Mouse (Mus musculus): Measurements from ENCODE around the gene Galp. TPM values are rescaled to one million over a fixed set of nuclear protein-coding genes. Genes with fewer than 3 reads are reported as not detected.
"Not testable (repeated sequence)": the region's sequence is repeated elsewhere in the genome, so short reads cannot be mapped to it uniquely, and the experiment has no call there.

The Galp gene
- polyA plus RNA-seq, 1 experiment from 2014 or later, result not detected

GRCm38 (mm10) chr7:6221978-6222377 is 25.1 kb downstream of the Galp start, which contains the start of gene Zscan5b:
Gene Zscan5b (plus strand): TSS chr7:6222278.
- no peak for ATAC-seq (ENCODE audit: insufficient read depth, low FRiP score)
- no peak within 1 kb of the TSS for H3K4me3 ChIP-seq (replicated peaks; ENCODE audit: low read length)
- H3K27ac ChIP-seq (ENCODE audit: low read length), result no peak within 1 kb of the TSS
- H3K9ac ChIP-seq (ENCODE audit: low read length), result no peak within 1 kb of the TSS
- H3K4me1 ChIP-seq (ENCODE audit: control insufficient read depth, insufficient read depth, low read length), result no peaks in the 10 kb centered on the region
- WGBS, result 89% methylated on average over 12 of the region's 12 CpGs
- no peaks in the 10 kb centered on the region for H3K27me3 ChIP-seq (ENCODE audit: control insufficient read depth, insufficient read depth, low read length)
- no peak within 1 kb of the TSS for H3K4me2 ChIP-seq (ENCODE audit: low read depth, low read length)
- no peaks in the 10 kb centered on the region for H3K36me3 ChIP-seq (ENCODE audit: control insufficient read depth, insufficient read depth, low read length)
- no peaks in the 10 kb centered on the region for H3K9me3 ChIP-seq (replicated peaks; ENCODE audit: control insufficient read depth, low read length)

GRCm38 (mm10) chr7:6228491-6228890 is 31.6 kb downstream of the Galp start:
- H3K4me3 ChIP-seq (replicated peaks; ENCODE audit: low read length); H3K4me1 ChIP-seq (ENCODE audit: control insufficient read depth, insufficient read depth, low read length); H3K9ac ChIP-seq (ENCODE audit: low read length); H3K4me2 ChIP-seq (ENCODE audit: low read depth, low read length); ATAC-seq (ENCODE audit: insufficient read depth, low FRiP score); H3K27ac ChIP-seq (ENCODE audit: low read length); H3K9me3 ChIP-seq (replicated peaks; ENCODE audit: control insufficient read depth, low read length); H3K36me3 ChIP-seq (ENCODE audit: control insufficient read depth, insufficient read depth, low read length); H3K27me3 ChIP-seq (ENCODE audit: control insufficient read depth, insufficient read depth, low read length): not testable (repeated sequence)
- 51% methylated on average over 8 of the region's 8 CpGs for WGBS

- Histone ChIP-seq H3K36me3 (ENCODE audit: control insufficient read depth, insufficient read depth, low read length) (no peaks in the 10 kb centered on the region), H3K27ac (ENCODE audit: low read length) (no peak overlapping the region), H3K27me3 (ENCODE audit: control insufficient read depth, insufficient read depth, low read length) (no peaks in the 10 kb centered on the region), H3K9me3 (replicated peaks; ENCODE audit: control insufficient read depth, low read length) (no peaks in the 10 kb centered on the region), H3K4me1 (ENCODE audit: control insufficient read depth, insufficient read depth, low read length) (no peaks in the 10 kb centered on the region), H3K9ac (ENCODE audit: low read length) (no peak overlapping the region), H3K4me3 (replicated peaks; ENCODE audit: low read length) (no peak overlapping the region), H3K4me2 (ENCODE audit: low read depth, low read length) (no peak overlapping the region)
- ATAC-seq (ENCODE audit: insufficient read depth, low FRiP score), result no peak
- WGBS, result 41% methylated on average over 11 of the region's 11 CpGs
Observed at GRCm38 (mm10) chr7:6239787-6240186, 42.9 kb downstream of the Galp start.

GRCm38 (mm10) chr7:6240841-6241425 is 44.0 kb downstream of the Galp start:
- not testable (repeated sequence) for H3K9me3 ChIP-seq (replicated peaks; ENCODE audit: control insufficient read depth, low read length); H3K27ac ChIP-seq (ENCODE audit: low read length); H3K27me3 ChIP-seq (ENCODE audit: control insufficient read depth, insufficient read depth, low read length); H3K4me3 ChIP-seq (replicated peaks; ENCODE audit: low read length); H3K4me2 ChIP-seq (ENCODE audit: low read depth, low read length); H3K36me3 ChIP-seq (ENCODE audit: control insufficient read depth, insufficient read depth, low read length); H3K9ac ChIP-seq (ENCODE audit: low read length); H3K4me1 ChIP-seq (ENCODE audit: control insufficient read depth, insufficient read depth, low read length); ATAC-seq (ENCODE audit: insufficient read depth, low FRiP score)
- 12% methylated on average over 1 of the region's 1 CpGs for WGBS

GRCm38 (mm10) chr7:6244361-6245292 is 47.7 kb downstream of the Galp start:
- WGBS, result 30% methylated on average over 11 of the region's 11 CpGs
- no peak for ATAC-seq (ENCODE audit: insufficient read depth, low FRiP score)

GRCm38 (mm10) chr7:6252410-6252809 is 55.5 kb downstream of the Galp start, which contains the start of gene Epp13:
Gene Epp13 (plus strand): TSS chr7:6252710.
- no peaks in the 10 kb centered on the region for H3K27me3 ChIP-seq (ENCODE audit: control insufficient read depth, insufficient read depth, low read length)
- H3K4me1 ChIP-seq (ENCODE audit: control insufficient read depth, insufficient read depth, low read length), result no peaks in the 10 kb centered on the region
- H3K4me3 ChIP-seq (replicated peaks; ENCODE audit: low read length), result no peak within 1 kb of the TSS
- H3K9ac ChIP-seq (ENCODE audit: low read length), result no peak within 1 kb of the TSS
- no peaks in the 10 kb centered on the region for H3K36me3 ChIP-seq (ENCODE audit: control insufficient read depth, insufficient read depth, low read length)
- no peaks in the 10 kb centered on the region for H3K9me3 ChIP-seq (replicated peaks; ENCODE audit: control insufficient read depth, low read length)
- H3K4me2 ChIP-seq (ENCODE audit: low read depth, low read length), result no peak within 1 kb of the TSS
- no peak within 1 kb of the TSS for H3K27ac ChIP-seq (ENCODE audit: low read length)
- ATAC-seq (ENCODE audit: insufficient read depth, low FRiP score), result no peak
- 81% methylated on average over 6 of the region's 6 CpGs for WGBS

More at GRCm38 (mm10) chr7:6244361-6245292, 47.7 kb downstream of the Galp start:
- Histone ChIP-seq H3K27me3 (ENCODE audit: control insufficient read depth, insufficient read depth, low read length) (no peaks in the 10 kb centered on the region), H3K9ac (ENCODE audit: low read length) (no peak overlapping the region), H3K9me3 (replicated peaks; ENCODE audit: control insufficient read depth, low read length) (no peaks in the 10 kb centered on the region), H3K36me3 (ENCODE audit: control insufficient read depth, insufficient read depth, low read length) (no peaks in the 10 kb centered on the region), H3K4me1 (ENCODE audit: control insufficient read depth, insufficient read depth, low read length) (no peaks in the 10 kb centered on the region), H3K4me3 (replicated peaks; ENCODE audit: low read length) (no peak overlapping the region), H3K27ac (ENCODE audit: low read length) (no peak overlapping the region), H3K4me2 (ENCODE audit: low read depth, low read length) (no peak overlapping the region)

- H3K9ac ChIP-seq (ENCODE audit: low read length), result no peak overlapping the region
- ATAC-seq (ENCODE audit: insufficient read depth, low FRiP score), result no peak
- no peak overlapping the region for H3K4me2 ChIP-seq (ENCODE audit: low read depth, low read length)
- no peaks in the 10 kb centered on the region for H3K9me3 ChIP-seq (replicated peaks; ENCODE audit: control insufficient read depth, low read length)
- no peaks in the 10 kb centered on the region for H3K4me1 ChIP-seq (ENCODE audit: control insufficient read depth, insufficient read depth, low read length)
- H3K27ac ChIP-seq (ENCODE audit: low read length), result no peak overlapping the region
- H3K36me3 ChIP-seq (ENCODE audit: control insufficient read depth, insufficient read depth, low read length), result no peaks in the 10 kb centered on the region
- no peaks in the 10 kb centered on the region for H3K27me3 ChIP-seq (ENCODE audit: control insufficient read depth, insufficient read depth, low read length)
- 90% methylated on average over 5 of the region's 5 CpGs for WGBS
- H3K4me3 ChIP-seq (replicated peaks; ENCODE audit: low read length), result no peak overlapping the region
Observed at GRCm38 (mm10) chr7:6254451-6254850, 57.6 kb downstream of the Galp start.

GRCm38 (mm10) chr7:6257386-6257785 is 60.5 kb downstream of the Galp start:
- Histone ChIP-seq H3K27me3 (ENCODE audit: control insufficient read depth, insufficient read depth, low read length) (no peaks in the 10 kb centered on the region), H3K36me3 (ENCODE audit: control insufficient read depth, insufficient read depth, low read length) (no peaks in the 10 kb centered on the region), H3K4me1 (ENCODE audit: control insufficient read depth, insufficient read depth, low read length) (no peaks in the 10 kb centered on the region), H3K9me3 (replicated peaks; ENCODE audit: control insufficient read depth, low read length) (no peaks in the 10 kb centered on the region), H3K9ac (ENCODE audit: low read length) (no peak overlapping the region), H3K4me2 (ENCODE audit: low read depth, low read length) (no peak overlapping the region), H3K27ac (ENCODE audit: low read length) (no peak overlapping the region), H3K4me3 (replicated peaks; ENCODE audit: low read length) (no peak overlapping the region)
- ATAC-seq (ENCODE audit: insufficient read depth, low FRiP score), result no peak
- 77% methylated on average over 4 of the region's 4 CpGs for WGBS

Data from stomach, embryonic 16.5 days (tissue).